Mouse (Mus musculus) thymus, postnatal 0 days (tissue): ENCODE data around the gene Ndufs8. TPM values are rescaled to one million over a fixed set of nuclear protein-coding genes. Genes with fewer than 3 reads are reported as not detected.

Experiments used
- DNase-seq: peaks from one replicate; pipeline ENCODE4 v3.0.0-alpha.2; 2015; ENCODE audit warnings: low spot score
- polyA plus RNA-seq: library from polyadenylated mRNA; unstranded; fragments of >200 nt; fragmentation: Nextera tagmentation; extraction: Ambion mirVana; gene quantifications from 2 replicates; pipeline ENCODE4 v1.2.1, GENCODE M21; 2015

Ndufs8 gene
- polyA plus RNA-seq, 1 experiment from 2014 or later: 333 TPM

DNA sequence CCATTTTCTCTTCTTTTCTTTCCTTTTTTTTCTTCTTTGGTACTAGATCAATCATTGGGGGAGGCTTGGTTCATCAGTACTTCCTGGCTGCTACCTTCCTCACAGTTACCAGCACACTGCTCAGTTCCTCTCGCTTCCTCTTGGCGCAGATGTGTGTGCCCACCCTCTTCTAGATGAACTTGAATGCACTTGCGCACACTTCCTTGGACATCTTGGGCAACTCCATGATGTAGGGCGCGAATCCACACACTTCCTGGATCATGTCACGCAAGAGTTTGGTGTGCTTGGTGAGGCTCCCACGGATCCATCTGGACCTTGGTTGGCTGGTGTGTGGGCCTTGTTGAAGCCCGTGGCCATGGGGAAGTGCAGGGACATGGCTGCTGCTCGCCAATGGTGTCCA lies 19.1 kb upstream of the Ndufs8 start:
- DNase-seq: peak; percentile 47

DNA sequence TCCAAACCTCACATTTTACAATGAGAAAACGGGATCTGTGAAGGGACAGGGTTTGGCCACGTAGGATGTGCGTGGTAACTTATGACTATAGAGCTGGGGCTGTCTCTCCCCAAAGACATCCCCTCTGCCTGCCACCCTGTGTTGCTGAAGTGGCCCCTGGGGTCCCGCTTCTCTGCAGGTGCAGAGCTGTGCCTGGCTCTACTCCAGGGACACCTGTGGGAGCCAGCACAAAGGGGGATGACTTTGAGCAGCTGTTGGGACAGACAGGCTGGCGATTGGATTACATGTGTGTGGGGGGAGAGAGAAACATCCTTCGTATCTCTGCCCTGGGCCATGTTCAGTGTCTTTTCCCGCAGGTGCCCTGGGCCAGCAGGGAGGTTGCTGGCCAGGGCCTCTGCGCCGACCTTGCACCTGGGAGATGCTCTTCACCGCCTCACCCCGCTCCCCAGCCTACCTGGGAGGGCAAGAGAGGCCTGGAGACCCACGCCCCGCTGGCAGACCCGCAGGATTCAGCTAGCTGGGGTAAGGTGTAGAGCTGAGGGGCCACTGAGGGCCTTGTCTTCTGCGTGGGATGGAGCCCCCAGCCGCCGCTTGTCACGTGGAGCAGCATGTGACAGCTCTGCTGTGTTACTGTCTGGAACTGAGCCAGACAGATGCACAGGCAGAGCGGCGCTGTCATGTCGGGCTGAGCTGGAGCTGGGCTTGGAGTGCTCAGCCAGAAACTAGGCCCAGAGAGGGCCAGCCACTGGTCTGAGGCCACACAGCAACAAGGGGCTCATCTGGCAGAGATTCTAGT lies 17.9 kb upstream of the Ndufs8 start:
- peak; percentile 49 for DNase-seq

- peak; percentile 19 for DNase-seq
These were observed 16.8 kb upstream of the Ndufs8 start, which contains the start of gene Aldh3b1 for GRCm38 (mm10) chr19:3929211-3929941. Gene Aldh3b1, minus strand, starts transcription at chr19:3929808.

GRCm38 (mm10) chr19:3928779-3929178 lies 16.2 kb upstream of the Ndufs8 start:
- DNase-seq: no peak

- no peak for DNase-seq
These were observed 15.4 kb upstream of the Ndufs8 start for GRCm38 (mm10) chr19:3927989-3928388.

DNA sequence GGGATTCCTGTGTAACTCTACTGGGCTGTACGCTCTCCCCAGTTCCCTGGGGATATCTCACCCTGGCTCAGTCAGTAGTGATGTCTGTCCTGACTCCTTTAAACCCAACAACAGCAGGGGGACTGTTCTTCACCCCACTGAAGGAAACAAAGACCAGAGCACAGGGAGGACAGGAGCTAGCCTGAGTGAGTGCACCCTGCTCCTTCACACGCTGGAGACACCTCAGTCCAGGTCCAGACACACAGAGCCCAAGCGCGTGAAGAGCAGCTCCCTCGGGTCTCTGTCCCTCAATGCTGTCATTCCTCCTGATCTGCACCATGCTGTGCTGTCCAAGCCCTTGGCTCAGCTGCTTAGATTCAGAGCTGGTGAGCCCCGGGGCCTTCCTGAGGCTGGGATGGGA lies 14.1 kb upstream of the Ndufs8 start:
- DNase-seq: no peak

- no peak for DNase-seq
These were observed 13.7 kb upstream of the Ndufs8 start for GRCm38 (mm10) chr19:3926279-3926678.

DNA sequence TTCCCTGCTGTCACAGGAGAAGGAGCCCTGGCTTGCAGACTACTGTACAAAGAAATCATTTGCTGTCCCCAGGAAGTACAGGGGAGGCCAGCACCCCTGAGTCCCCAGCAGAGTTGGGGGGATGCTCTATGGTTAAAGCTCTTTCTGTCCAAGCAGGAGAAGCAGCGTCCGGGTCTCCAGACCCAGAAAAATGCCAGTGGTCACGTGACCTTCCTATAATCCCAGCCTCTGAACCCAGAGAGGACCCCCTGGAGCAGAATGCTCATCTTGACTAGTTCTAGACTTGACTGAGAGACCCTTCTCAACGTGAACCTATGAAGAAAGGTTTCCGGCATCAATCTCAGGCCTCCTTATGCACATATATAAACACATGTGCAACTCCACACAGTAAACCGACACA lies 13.3 kb upstream of the Ndufs8 start:
- DNase-seq: no peak

GRCm38 (mm10) chr19:3924868-3925267 lies 12.3 kb upstream of the Ndufs8 start:
- no peak for DNase-seq

- DNase-seq: no peak
These were observed 11.6 kb upstream of the Ndufs8 start for GRCm38 (mm10) chr19:3924190-3924589.

GRCm38 (mm10) chr19:3923586-3923985 lies 11.0 kb upstream of the Ndufs8 start:
- DNase-seq: peak; percentile 48

GRCm38 (mm10) chr19:3922661-3923371 lies 10.2 kb upstream of the Ndufs8 start:
- DNase-seq: no peak

GRCm38 (mm10) chr19:3919928-3920327 lies 7.4 kb upstream of the Ndufs8 start:
- DNase-seq: no peak

DNA sequence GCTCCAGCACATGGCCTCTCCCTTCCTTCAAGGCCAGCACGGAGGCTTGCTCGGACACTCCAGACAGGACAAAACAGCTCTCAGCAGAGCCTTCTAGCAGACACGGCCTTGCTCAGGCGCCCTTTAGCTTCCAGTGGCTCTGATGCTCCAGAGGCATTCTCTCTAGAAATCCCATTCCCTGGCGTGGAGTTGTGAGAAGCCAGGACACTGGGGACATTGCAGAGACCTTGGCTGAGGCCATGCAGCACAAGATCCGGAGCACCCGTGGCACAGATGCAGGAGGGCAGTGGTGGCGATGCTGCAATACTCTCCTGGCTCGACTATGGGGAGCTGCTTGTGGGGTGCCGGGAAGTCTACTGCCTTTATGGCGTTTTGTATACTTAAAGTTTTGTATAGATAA lies 4.2 kb upstream of the Ndufs8 start:
- no peak for DNase-seq

DNA sequence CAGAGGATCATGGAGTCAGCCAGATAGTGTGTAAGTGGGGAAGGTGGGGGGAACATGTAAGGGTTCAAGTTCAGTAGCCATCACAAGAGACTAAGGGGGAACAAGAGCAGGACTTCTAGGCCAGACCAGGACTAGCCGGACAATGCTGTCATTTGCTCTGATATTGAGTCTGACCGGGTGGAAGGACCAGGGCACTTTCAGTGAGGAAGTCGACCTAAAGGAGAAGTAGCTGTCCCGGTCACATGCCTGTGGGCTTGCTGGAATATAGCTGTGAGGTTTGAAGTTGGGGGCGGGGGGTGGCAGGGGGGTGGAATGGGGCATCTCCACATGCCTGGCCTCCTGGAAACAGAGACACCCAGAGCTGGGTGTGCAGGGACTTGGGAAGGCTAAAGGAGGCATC lies 2.0 kb upstream of the Ndufs8 start:
- DNase-seq: no peak

- no peak for DNase-seq
These were observed 1.1 kb upstream of the Ndufs8 start for GRCm38 (mm10) chr19:3913692-3914091.

GRCm38 (mm10) chr19:3910206-3910605 lies 2.4 kb downstream of the Ndufs8 start:
- DNase-seq: no peak

GRCm38 (mm10) chr19:3907876-3908660 lies 4.5 kb downstream of the Ndufs8 start:
- DNase-seq: no peak

DNA sequence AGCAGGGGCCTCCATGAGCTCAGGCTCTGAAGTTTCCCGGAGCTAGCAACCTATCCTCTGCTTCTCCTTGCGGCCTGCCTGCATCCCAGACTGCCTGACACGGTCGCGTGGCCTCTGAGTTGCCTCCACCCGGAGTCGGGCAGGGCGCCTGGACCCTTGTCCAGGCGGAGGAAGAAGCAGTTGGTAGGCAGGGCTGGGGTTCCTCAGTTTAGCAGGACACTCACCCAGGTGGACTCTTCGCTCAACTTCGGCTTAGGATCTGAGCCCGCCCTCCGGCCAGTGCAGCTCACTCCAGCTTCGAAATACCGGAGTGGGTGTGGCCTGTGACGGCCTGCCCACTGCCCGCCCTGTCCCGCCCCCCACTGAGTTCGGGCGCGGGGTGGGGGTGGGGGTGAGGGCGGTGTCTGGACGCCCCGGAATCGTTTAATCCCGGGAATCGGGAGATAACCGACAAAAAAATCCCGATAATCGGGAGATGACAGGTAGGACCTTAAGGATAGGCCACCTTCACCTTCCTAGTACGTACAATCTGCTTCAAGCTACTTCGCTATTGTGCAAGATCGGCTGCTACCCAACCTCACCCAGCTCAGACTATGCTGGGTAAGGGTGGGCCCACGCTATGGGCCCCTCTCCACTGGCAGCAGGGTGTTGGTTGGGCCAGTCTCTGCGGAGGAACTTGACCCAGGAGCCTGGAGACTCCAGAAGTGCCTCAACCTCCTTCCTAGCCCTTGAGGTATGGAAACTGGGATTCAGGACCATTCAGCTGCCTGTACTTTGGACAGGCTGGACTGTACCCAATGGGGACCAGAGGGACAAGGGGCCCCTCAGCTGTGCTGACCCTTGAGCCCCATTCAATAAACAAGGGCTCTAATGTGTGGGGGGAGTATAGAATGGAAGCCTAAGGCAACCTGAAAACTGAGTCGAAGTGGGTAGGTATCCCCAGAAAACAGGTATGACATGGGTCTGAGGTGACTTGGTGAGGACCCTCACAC lies 5.5 kb downstream of the Ndufs8 start, which contains the start of gene Tcirg1:
Tcirg1 (minus strand) TSS at position 339 of the 992 bp plus-strand sequence.
- DNase-seq: peak; percentile 64

DNA sequence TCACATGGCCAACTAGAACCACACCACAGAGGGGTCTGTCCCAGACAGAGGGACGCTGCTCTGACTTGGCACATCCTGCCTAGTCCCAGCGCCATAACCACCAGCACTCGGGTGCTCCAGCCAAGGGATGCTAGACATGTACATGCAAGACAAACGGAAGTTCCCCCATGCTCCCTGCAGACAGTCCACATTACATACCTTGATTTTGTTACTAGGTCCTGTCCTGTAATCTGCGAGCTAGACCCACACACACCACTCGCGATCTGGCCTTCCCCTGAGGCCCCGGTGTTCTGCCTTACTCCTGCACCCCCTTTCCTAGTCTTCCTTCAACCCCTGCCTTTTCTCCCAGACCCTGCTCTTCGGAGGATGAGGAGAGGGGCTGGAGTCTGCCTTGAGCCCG lies 6.2 kb downstream of the Ndufs8 start:
- peak; percentile 37 for DNase-seq
